Mouse (Mus musculus) ES-Bruce4 (cell line): Measurements from ENCODE around the gene Pex26.

Experiments used
- CTCF ChIP-seq: IDR thresholded peaks from one replicate; pipeline ENCODE4 v1.8.1; 2011; ENCODE audit warnings: low read depth, low read length
- EP300 ChIP-seq: IDR thresholded peaks from 2 replicates; pipeline ENCODE4 v1.6.1; 2011; ENCODE audit warnings: low read depth, low read length; ENCODE audit not compliant: insufficient read depth
- POLR2A ChIP-seq: IDR thresholded peaks from one replicate; pipeline ENCODE4 v1.8.1; 2011; ENCODE audit warnings: low read length; ENCODE audit not compliant: insufficient read depth

- TF ChIP-seq CTCF (no peak), POLR2A (no peak), EP300 (no peak)
Observed at GRCm38 (mm10) chr6:121223001-121223400, 39.5 kb downstream of the Pex26 start.
